Mouse (Mus musculus): Measurements from ENCODE around the gene Gm9. TPM values are rescaled to one million over a fixed set of nuclear protein-coding genes. Genes with fewer than 3 reads are reported as not detected.
"Not testable (repeated sequence)": the region's sequence is repeated elsewhere in the genome, so short reads cannot be mapped to it uniquely, and the experiment has no call there.

Gm9 gene
- polyA plus RNA-seq, 1 experiment = not detected

GRCm38 (mm10) chrX:37190755-37191104 is 20.1 kb downstream of the Gm9 start:
- no peaks in the 10 kb centered on the region for H3K4me1 ChIP-seq (ENCODE audit: control insufficient read depth, insufficient read depth, insufficient read length)
- no peak for DNase-seq (ENCODE audit: low read depth in 1 of 2, low spot score in 2 of 2)
- TF ChIP-seq POLR2A (IDR thresholded peaks at IDR 0.05; ENCODE audit: low read depth, low read length) = no peak
- no peak for TF ChIP-seq CTCF (IDR thresholded peaks at IDR 0.05; ENCODE audit: extremely low read depth, insufficient read depth, insufficient read length, insufficient replicate concordance)
- H3K27ac ChIP-seq (ENCODE audit: insufficient read depth, low read length) = peak overlapping the region; percentile 51; the same call in 1 of the 2 replicates
- 35% methylated on average over 20 of the region's 20 CpGs for WGBS
- no peaks in the 10 kb centered on the region for H3K36me3 ChIP-seq (ENCODE audit: control insufficient read depth, insufficient read depth, low read length)
- peak overlapping the region; percentile 96 for H3K4me3 ChIP-seq (ENCODE audit: extremely low read depth, insufficient read depth, insufficient read length)
- H3K27me3 ChIP-seq (ENCODE audit: control insufficient read depth, insufficient read depth, low read length) = no peaks in the 10 kb centered on the region

GRCm38 (mm10) chrX:37184401-37184800 is 26.4 kb downstream of the Gm9 start:
- WGBS = 77% methylated on average over 8 of the region's 8 CpGs
- H3K27ac ChIP-seq (ENCODE audit: insufficient read depth, low read length); H3K4me1 ChIP-seq (ENCODE audit: control insufficient read depth, insufficient read depth, insufficient read length); DNase-seq (ENCODE audit: low read depth in 1 of 2, low spot score in 2 of 2); H3K4me3 ChIP-seq (ENCODE audit: extremely low read depth, insufficient read depth, insufficient read length); H3K27me3 ChIP-seq (ENCODE audit: control insufficient read depth, insufficient read depth, low read length); H3K36me3 ChIP-seq (ENCODE audit: control insufficient read depth, insufficient read depth, low read length): not testable (repeated sequence)

- no peak for TF ChIP-seq POLR2A (IDR thresholded peaks at IDR 0.05; ENCODE audit: low read depth, low read length)
- TF ChIP-seq CTCF (IDR thresholded peaks at IDR 0.05; ENCODE audit: extremely low read depth, insufficient read depth, insufficient read length, insufficient replicate concordance) = no peak
- DNase-seq (ENCODE audit: low read depth in 1 of 2, low spot score in 2 of 2) = no peak
- Histone ChIP-seq H3K27ac (ENCODE audit: insufficient read depth, low read length) (no peak within 1 kb of the TSS), H3K36me3 (ENCODE audit: control insufficient read depth, insufficient read depth, low read length) (no peaks in the 10 kb centered on the region), H3K4me3 (ENCODE audit: extremely low read depth, insufficient read depth, insufficient read length) (no peak within 1 kb of the TSS), H3K4me1 (ENCODE audit: control insufficient read depth, insufficient read depth, insufficient read length) (no peaks in the 10 kb centered on the region), H3K27me3 (ENCODE audit: control insufficient read depth, insufficient read depth, low read length) (no peaks in the 10 kb centered on the region)
- 74% methylated on average over 5 of the region's 5 CpGs for WGBS
These were observed 42.1 kb downstream of the Gm9 start, which contains the start of gene Akap14 for GRCm38 (mm10) chrX:37168742-37169141. Gene Akap14 (minus strand): TSS chrX:37168842.

GRCm38 (mm10) chrX:37167085-37167484 is 43.8 kb downstream of the Gm9 start:
- TF ChIP-seq CTCF (IDR thresholded peaks at IDR 0.05; ENCODE audit: extremely low read depth, insufficient read depth, insufficient read length, insufficient replicate concordance) = peak; percentile 13; the same call in 1 of the 2 replicates
- TF ChIP-seq POLR2A (IDR thresholded peaks at IDR 0.05; ENCODE audit: low read depth, low read length) = no peak
- DNase-seq (ENCODE audit: low read depth in 1 of 2, low spot score in 2 of 2) = peak in 1 of 2 experiments; percentile 13
- H3K36me3 ChIP-seq (ENCODE audit: control insufficient read depth, insufficient read depth, low read length) = no peaks in the 10 kb centered on the region
- H3K27me3 ChIP-seq (ENCODE audit: control insufficient read depth, insufficient read depth, low read length) = no peaks in the 10 kb centered on the region
- no peaks in the 10 kb centered on the region for H3K4me1 ChIP-seq (ENCODE audit: control insufficient read depth, insufficient read depth, insufficient read length)
- no peak overlapping the region for H3K27ac ChIP-seq (ENCODE audit: insufficient read depth, low read length)
- WGBS = 25% methylated on average over 3 of the region's 3 CpGs
- no peak overlapping the region for H3K4me3 ChIP-seq (ENCODE audit: extremely low read depth, insufficient read depth, insufficient read length)

- no peak for DNase-seq (ENCODE audit: low read depth in 1 of 2, low spot score in 2 of 2)
- no peaks in the 10 kb centered on the region for H3K27me3 ChIP-seq (ENCODE audit: control insufficient read depth, insufficient read depth, low read length)
- no peaks in the 10 kb centered on the region for H3K36me3 ChIP-seq (ENCODE audit: control insufficient read depth, insufficient read depth, low read length)
- no peaks in the 10 kb centered on the region for H3K4me1 ChIP-seq (ENCODE audit: control insufficient read depth, insufficient read depth, insufficient read length)
- no peak overlapping the region for H3K4me3 ChIP-seq (ENCODE audit: extremely low read depth, insufficient read depth, insufficient read length)
- no peak overlapping the region for H3K27ac ChIP-seq (ENCODE audit: insufficient read depth, low read length)
- no peak for TF ChIP-seq CTCF (IDR thresholded peaks at IDR 0.05; ENCODE audit: extremely low read depth, insufficient read depth, insufficient read length, insufficient replicate concordance)
- no peak for TF ChIP-seq POLR2A (IDR thresholded peaks at IDR 0.05; ENCODE audit: low read depth, low read length)
- WGBS = 89% methylated on average over 18 of the region's 18 CpGs
These were observed 47.7 kb downstream of the Gm9 start for GRCm38 (mm10) chrX:37163115-37163514.

- no peak overlapping the region for H3K27ac ChIP-seq (ENCODE audit: insufficient read depth, low read length)
- no peaks in the 10 kb centered on the region for H3K27me3 ChIP-seq (ENCODE audit: control insufficient read depth, insufficient read depth, low read length)
- DNase-seq (ENCODE audit: low read depth in 1 of 2, low spot score in 2 of 2) = no peak
- WGBS = 53% methylated on average over 10 of the region's 10 CpGs
- TF ChIP-seq CTCF (IDR thresholded peaks at IDR 0.05; ENCODE audit: extremely low read depth, insufficient read depth, insufficient read length, insufficient replicate concordance) = no peak
- TF ChIP-seq POLR2A (IDR thresholded peaks at IDR 0.05; ENCODE audit: low read depth, low read length) = no peak
- no peaks in the 10 kb centered on the region for H3K4me1 ChIP-seq (ENCODE audit: control insufficient read depth, insufficient read depth, insufficient read length)
- H3K4me3 ChIP-seq (ENCODE audit: extremely low read depth, insufficient read depth, insufficient read length) = no peak overlapping the region
- no peaks in the 10 kb centered on the region for H3K36me3 ChIP-seq (ENCODE audit: control insufficient read depth, insufficient read depth, low read length)
These were observed 49.7 kb downstream of the Gm9 start for GRCm38 (mm10) chrX:37161169-37161568.

Other genes with a start within 250 kb of the Gm9 start
- gene Sept6, start 219.2 kb downstream of the Gm9 start, polyA plus RNA-seq (2012; rRNA removed) = 45.0 and 55.5 TPM in 2 replicates
- gene Sowahd, start 162.2 kb downstream of the Gm9 start, polyA plus RNA-seq (2012; rRNA removed) = 0.05 and 0.08 TPM in 2 replicates
- gene Rpl39, start 125.6 kb downstream of the Gm9 start, polyA plus RNA-seq (2012; rRNA removed) = 47.1 and 62.8 TPM in 2 replicates
- gene Upf3b, start 100.7 kb downstream of the Gm9 start, polyA plus RNA-seq (2012; rRNA removed) = 2.7 TPM in 2 replicates
- gene Nkap, start 84.2 kb downstream of the Gm9 start, polyA plus RNA-seq (2012; rRNA removed) = 1.3 and 1.8 TPM in 2 replicates
- gene Akap14, start 42.2 kb downstream of the Gm9 start, polyA plus RNA-seq (2012; rRNA removed) = not detected in 2 replicates
- gene Ndufa1, start 19.9 kb downstream of the Gm9 start, polyA plus RNA-seq (2012; rRNA removed) = 62.4 and 91.4 TPM in 2 replicates
- 1.6 and 1.8 TPM in 2 replicates for gene Rnf113a1, start 19.8 kb downstream of the Gm9 start, polyA plus RNA-seq (2012; rRNA removed)
- gene Rhox1, start 11.2 kb upstream of the Gm9 start, polyA plus RNA-seq (2012; rRNA removed) = not detected in 2 replicates
- not detected in 2 replicates for gene Rhox2a, start 33.9 kb upstream of the Gm9 start, polyA plus RNA-seq (2012; rRNA removed)
- gene Rhox3a, start 38.9 kb upstream of the Gm9 start, polyA plus RNA-seq (2012; rRNA removed) = not detected in 2 replicates
- not detected in 2 replicates for gene Rhox4a, start 54.3 kb upstream of the Gm9 start, polyA plus RNA-seq (2012; rRNA removed)
- not detected in 2 replicates for gene Rhox3a2, start 169.0 kb upstream of the Gm9 start, polyA plus RNA-seq (2012; rRNA removed)
- gene Rhox4a2, start 179.8 kb upstream of the Gm9 start, polyA plus RNA-seq (2012; rRNA removed) = not detected in 2 replicates
- not detected in 2 replicates for gene Rhox2b, start 201.0 kb upstream of the Gm9 start, polyA plus RNA-seq (2012; rRNA removed)
- gene Rhox4b, start 221.5 kb upstream of the Gm9 start, polyA plus RNA-seq (2012; rRNA removed) = not detected in 2 replicates
- not detected in 2 replicates for gene Rhox2c, start 242.6 kb upstream of the Gm9 start, polyA plus RNA-seq (2012; rRNA removed)
- gene Rhox3c, start 247.5 kb upstream of the Gm9 start, polyA plus RNA-seq (2012; rRNA removed) = not detected in 2 replicates